In the genomic region with DNA sequence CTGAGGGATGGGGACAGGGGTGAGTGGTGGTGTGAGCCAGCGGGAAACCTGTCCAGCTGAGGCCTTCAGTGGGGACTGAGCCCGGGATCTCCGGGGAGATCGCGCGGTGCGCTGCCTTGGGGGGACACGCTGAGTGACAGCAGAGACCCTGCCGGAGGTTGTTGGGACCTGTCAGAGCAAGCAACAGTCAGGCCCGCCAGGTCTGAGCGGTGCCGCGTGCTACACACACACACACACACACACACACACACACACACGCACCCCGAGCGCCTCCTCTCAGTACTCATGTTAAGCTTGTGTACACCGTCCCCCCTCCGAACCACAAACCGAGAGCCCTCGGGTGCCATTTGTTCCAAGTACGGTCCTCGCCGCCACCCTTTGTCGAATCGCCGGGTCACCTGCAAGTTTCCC, we compare ENCODE assay signal across 8 mouse cellular contexts. TPM values are rescaled to one million over a fixed set of nuclear protein-coding genes. Genes with fewer than 3 reads are reported as not detected.
DNase-seq lines count a peak whose midpoint lies in the region; ATAC-seq and TF ChIP-seq lines count a peak whose summit lies in the region.

No protein-coding gene starts in this region.

- H3K9ac ChIP-seq in lung, postnatal 0 days (replicated peaks; ENCODE audit: low read depth): peak overlapping the region; percentile 88

- TF ChIP-seq EP300 in lung, postnatal 0 days (IDR thresholded peaks at IDR 0.05): no peak

- peak in 1 of 2 experiments; percentile 35 for DNase-seq in left cerebral cortex, adult 2 months (ENCODE audit: extremely low spot score in 1 of 2, low spot score in 2 of 2)
- no peak for DNase-seq in left cerebral cortex, adult 11 months (ENCODE audit: low spot score)
- DNase-seq in brain, adult 2 months (ENCODE audit: low read depth, low spot score): peak; percentile 21
- peak; percentile 23 for DNase-seq in forelimb bud, embryonic 11.5 days (ENCODE audit: low read depth, low spot score)
- DNase-seq in kidney, adult 9 months: peak; percentile 45
- no peak for DNase-seq in lung, postnatal 0 days (ENCODE audit: low spot score)
- no peak for DNase-seq in spleen, postnatal 4 days (ENCODE audit: low spot score in 2 of 2)

- TF ChIP-seq POLR2A in small intestine, adult 2 months (IDR thresholded peaks at IDR 0.05; ENCODE audit: low read depth, low read length): no peak

- H3K36me3 ChIP-seq in lung, postnatal 0 days (ENCODE audit: insufficient read depth, low read length): no peaks in the 10 kb centered on the region
- H3K36me3 ChIP-seq in small intestine, adult 2 months (ENCODE audit: control insufficient read depth, insufficient read depth, low read length): no peaks in the 10 kb centered on the region

- H3K4me3 ChIP-seq in left cerebral cortex, adult 2 months: peak overlapping the region; percentile 64
- H3K4me3 ChIP-seq in lung, postnatal 0 days (ENCODE audit: low read depth, low read length): peak overlapping the region; percentile 79
- H3K4me3 ChIP-seq in small intestine, adult 2 months (ENCODE audit: low read depth, low read length): peak overlapping the region; percentile 58

- peak overlapping the region; percentile 77 for H3K4me2 ChIP-seq in lung, postnatal 0 days (replicated peaks; ENCODE audit: low read depth, low read length)

- WGBS in lung, postnatal 0 days: 0% methylated on average over 20 of the region's 26 CpGs
- WGBS in small intestine, adult 2 months: under 1% methylated on average over 26 of the region's 26 CpGs

- TF ChIP-seq CTCF in left cerebral cortex, adult 2 months (IDR thresholded peaks at IDR 0.05): no peak
- no peak for TF ChIP-seq CTCF in lung, postnatal 0 days (IDR thresholded peaks at IDR 0.05)
- no peak for TF ChIP-seq CTCF in small intestine, adult 2 months (IDR thresholded peaks at IDR 0.05; ENCODE audit: extremely low read depth, insufficient read length, insufficient replicate concordance, low read depth, low read length)

- no peaks in the 10 kb centered on the region for H3K4me1 ChIP-seq in lung, postnatal 0 days (ENCODE audit: insufficient read depth, low read depth, low read length)
- H3K4me1 ChIP-seq in small intestine, adult 2 months (ENCODE audit: control insufficient read depth, insufficient read depth, insufficient read length, low read length): peaks cover 6% of the 10 kb centered on the region

- intact Hi-C loops in left cerebral cortex, adult 2 months (cut with DNase I): loop anchor here (2.0 kb wide), 1 partner anchor 45 kb away; no protein-coding TSS in a partner anchor

- no peaks in the 10 kb centered on the region for H3K9me3 ChIP-seq in lung, postnatal 0 days (ENCODE audit: low read length)

- peak; percentile 36 for ATAC-seq in lung, postnatal 0 days

- H3K27ac ChIP-seq in left cerebral cortex, adult 2 months: no peak overlapping the region
- peak overlapping the region; percentile 93 for H3K27ac ChIP-seq in lung, postnatal 0 days (ENCODE audit: low read length)
- H3K27ac ChIP-seq in small intestine, adult 2 months (ENCODE audit: insufficient read depth, low read depth, low read length): no peak overlapping the region

- H3K27me3 ChIP-seq in lung, postnatal 0 days (replicated peaks; ENCODE audit: insufficient read depth, low read length): no peaks in the 10 kb centered on the region
- H3K27me3 ChIP-seq in small intestine, adult 2 months (ENCODE audit: control insufficient read depth, insufficient read depth, low read length): peaks cover 17% of the 10 kb centered on the region; the same call in 1 of the 2 replicates

RNA-seq across cellular contexts. Expression of a gene that starts 0.7 kb away (rescaled TPM):
- 10 to 100 TPM; 14.5 to 18.4 TPM for total RNA-seq in left cerebral cortex, adult 2 months (2021)
- polyA plus RNA-seq in lung, postnatal 0 days (2015; fragmentation: Nextera tagmentation; extraction: Ambion mirVana): 298 and 352 TPM in 2 replicates
- polyA plus RNA-seq in small intestine, adult 2 months (2012; rRNA removed): 12.0 and 25.6 TPM in 2 replicates

Comparison
In these comparisons a context has a peak if more than half of its experiments do, and no peak if none do; other contexts are left out.
1. DNase-seq: peak in brain, adult 2 months (single experiment), forelimb bud, embryonic 11.5 days (single experiment) and kidney, adult 9 months (single experiment); none in left cerebral cortex, adult 11 months (single experiment), lung, postnatal 0 days (single experiment) and spleen, postnatal 4 days (0 of 2).
2. RNA of a gene that starts 0.7 kb away (polyA plus RNA-seq): 298 to 352 TPM in lung, postnatal 0 days; 12.0 to 25.6 TPM in small intestine, adult 2 months; every median in the first group is over 10 times any median in the second.
3. Peak in every context shown above with its lines, with median percentiles within 50 percentile points of each other: H3K4me3 ChIP-seq.